Mouse (Mus musculus) ovary, adult 2 months (tissue): ENCODE measurements around the gene Atp2c1. TPM values are rescaled to one million over a fixed set of nuclear protein-coding genes. Genes with fewer than 3 reads are reported as not detected.

ENCODE experiments used
- polyA plus RNA-seq: library from polyadenylated mRNA; depleted of rRNA; stranded (reverse); fragments of >200 nt; gene quantifications from 2 replicates; pipeline ENCODE4 v1.2.3, GENCODE M21; 2012; rRNA removed

Atp2c1 gene
- polyA plus RNA-seq = 61.8 and 89.3 TPM in 2 replicates

GRCm38 (mm10) chr9:105527219-105527618 is at the start of gene Atp2c1:
Gene Atp2c1, minus strand, starts transcription at chr9:105527319.

GRCm38 (mm10) chr9:105395218-105395627 is 131.9 kb downstream of the Atp2c1 start, which contains the start of the genes Aste1 and Nek11:
Gene Aste1, plus strand, starts transcription at chr9:105395392.
Gene Nek11, minus strand, starts transcription at chr9:105395524.

Other genes starting within 250 kb of the Atp2c1 start
- gene Aste1, start 131.9 kb downstream of the Atp2c1 start, polyA plus RNA-seq = 4.7 and 5.0 TPM in 2 replicates
- 0.76 TPM in 2 replicates for gene Nek11, start 131.8 kb downstream of the Atp2c1 start, polyA plus RNA-seq
- gene Pik3r4, start 115.7 kb upstream of the Atp2c1 start, polyA plus RNA-seq = 27.9 and 32.7 TPM in 2 replicates